Mouse (Mus musculus) limb, embryonic 14.5 days (tissue): Measurements from ENCODE around the gene Thap7. TPM values are rescaled to one million over a fixed set of nuclear protein-coding genes. Genes with fewer than 3 reads are reported as not detected.

Source experiments
- ATAC-seq: fragments of 200-750 bp; cut with Nextera tagmentation; 2 replicates; pipeline ENCODE4 v1.8.0; 2017; ENCODE audit warnings: low read depth, moderate number of reproducible peaks, moderate TSS enrichment; ENCODE audit not compliant: low FRiP score
- DNase-seq: peaks from one replicate; pipeline ENCODE4 v3.0.0-alpha.2; 2015; ENCODE audit warnings: low spot score
- H3K27ac ChIP-seq: fragments of 300-500 bp; sonication (generic); replicated peaks from 2 replicates; pipeline ENCODE4 v1.5.1; 2014; ENCODE audit warnings: low read depth, mild to moderate bottlenecking, low read length, moderate library complexity, mixed read lengths
- H3K27me3 ChIP-seq: fragments of 300-500 bp; sonication (generic); 2 replicates; pipeline ENCODE4 v1.6.1; 2014; ENCODE audit warnings: low read length, mixed read lengths; ENCODE audit not compliant: control insufficient read depth, insufficient read depth
- H3K36me3 ChIP-seq: fragments of 300-500 bp; sonication (generic); 2 replicates; pipeline ENCODE4 v1.6.1; 2014; ENCODE audit warnings: mild to moderate bottlenecking, low read length, moderate library complexity, mixed read lengths; ENCODE audit not compliant: control insufficient read depth, insufficient read depth
- H3K4me1 ChIP-seq: fragments of 300-500 bp; sonication (generic); 2 replicates; pipeline ENCODE4 v1.6.1; 2014; ENCODE audit warnings: antibody characterized with exemption, low read length, mixed read lengths; ENCODE audit not compliant: control insufficient read depth, insufficient read depth
- H3K4me2 ChIP-seq: fragments of 300-500 bp; sonication (generic); replicated peaks from 2 replicates; pipeline ENCODE4 v1.6.1; 2014; ENCODE audit warnings: low read depth, mild to moderate bottlenecking, low read length, moderate library complexity; ENCODE audit not compliant: severe bottlenecking
- H3K4me3 ChIP-seq: fragments of 300-500 bp; sonication (generic); replicated peaks from 2 replicates; pipeline ENCODE4 v1.5.1; 2014; ENCODE audit warnings: low read length
- H3K9ac ChIP-seq: fragments of 300-500 bp; sonication (generic); 2 replicates; pipeline ENCODE4 v1.6.1; 2014; ENCODE audit warnings: mild to moderate bottlenecking, low read depth, low read length, moderate library complexity; ENCODE audit not compliant: severe bottlenecking
- H3K9me3 ChIP-seq: fragments of 300-500 bp; sonication (generic); 2 replicates; pipeline ENCODE4 v1.6.1; 2016; ENCODE audit warnings: low read length; ENCODE audit not compliant: control insufficient read depth
- POLR2A ChIP-seq: fragments of 200-500 bp; IDR thresholded peaks from 2 replicates; pipeline ENCODE4 v1.8.0; 2012; ENCODE audit warnings: inconsistent platforms, mild to moderate bottlenecking, moderate library complexity, borderline replicate concordance; ENCODE audit not compliant: insufficient read depth, insufficient read length; ENCODE audit errors: extremely low read depth
- WGBS: fragments of 180-500 bp; shearing (Covaris S2); extraction: QIAGEN DNeasy Blood & Tissue Kit; methylation state at CpG from one replicate; pipeline ENCODE4 v1.1.7; 2014; 5-methylcytosine and 5-hydroxymethylcytosine counted together
- polyA plus RNA-seq, 2 experiments: library from polyadenylated mRNA; depleted of rRNA in 1 of 2; stranded (reverse) in 1 of 2; unstranded in 1 of 2; fragments of >200 nt; fragmentation: Nextera tagmentation in 1 of 2; extraction: Ambion mirVana in 1 of 2; gene quantifications; 2 replicates each; pipeline versions ENCODE4 v1.2.1 to v1.2.3; 2012 to 2014

Gene Thap7
- polyA plus RNA-seq (2012; rRNA removed), result 91.9 and 104 TPM in 2 replicates
- 60.0 and 63.2 TPM in 2 replicates for polyA plus RNA-seq (2014; fragmentation: Nextera tagmentation; extraction: Ambion mirVana)

GRCm38 (mm10) chr16:17530640-17531288 is at the start of gene Thap7:
Thap7 (minus strand) TSS chr16:17531136.
- peak; percentile 95 for DNase-seq
- peak within 1 kb of the TSS; percentile 84 for H3K9ac ChIP-seq
- peaks cover 37% of the 10 kb centered on the region for H3K36me3 ChIP-seq
- H3K9me3 ChIP-seq, result no peaks in the 10 kb centered on the region
- H3K4me2 ChIP-seq, result peak within 1 kb of the TSS; percentile 84
- WGBS, result under 1% methylated on average over 67 of the region's 67 CpGs
- peak within 1 kb of the TSS; percentile 75 for H3K4me3 ChIP-seq
- ATAC-seq, result peak; percentile 95
- H3K27me3 ChIP-seq, result no peaks in the 10 kb centered on the region
- peaks cover 15% of the 10 kb centered on the region for H3K4me1 ChIP-seq
- peak within 1 kb of the TSS; percentile 98 for H3K27ac ChIP-seq
- peak; percentile 85; the same call in 1 of the 2 replicates for TF ChIP-seq POLR2A

- no peak for TF ChIP-seq POLR2A
- no peaks in the 10 kb centered on the region for H3K36me3 ChIP-seq
- DNase-seq (no peak), ATAC-seq (no peak)
- H3K27me3 ChIP-seq, result peaks cover 25% of the 10 kb centered on the region; the same call in 1 of the 2 replicates
- peak overlapping the region; percentile 87 for H3K4me2 ChIP-seq
- H3K9ac ChIP-seq, result peak overlapping the region; percentile 69
- no peaks in the 10 kb centered on the region for H3K9me3 ChIP-seq
- H3K4me1 ChIP-seq, result peaks cover 2% of the 10 kb centered on the region; the same call in 1 of the 2 replicates
- WGBS, result 13% methylated on average over 8 of the region's 8 CpGs
- H3K4me3 ChIP-seq, result peak overlapping the region; percentile 54
- no peak overlapping the region for H3K27ac ChIP-seq
These were observed 45.9 kb upstream of the Thap7 start for GRCm38 (mm10) chr16:17576825-17577215.

GRCm38 (mm10) chr16:17575870-17576824 is 45.2 kb upstream of the Thap7 start:
- 14% methylated on average over 43 of the region's 45 CpGs for WGBS
- Histone ChIP-seq H3K9me3 (no peaks in the 10 kb centered on the region), H3K27ac (no peak overlapping the region), H3K27me3 (peaks cover 25% of the 10 kb centered on the region; the same call in 1 of the 2 replicates), H3K4me2 (peak overlapping the region; percentile 87), H3K9ac (peak overlapping the region; percentile 69), H3K4me3 (peak overlapping the region; percentile 54), H3K4me1 (peaks cover 2% of the 10 kb centered on the region; the same call in 1 of the 2 replicates), H3K36me3 (no peaks in the 10 kb centered on the region)
- DNase-seq (peak; percentile 45), ATAC-seq (peak; percentile 41; the same call in 1 of the 2 replicates)
- TF ChIP-seq POLR2A, result no peak

- Histone ChIP-seq H3K27ac (no peak overlapping the region), H3K9ac (no peak overlapping the region), H3K4me3 (no peak overlapping the region), H3K36me3 (no peaks in the 10 kb centered on the region), H3K4me1 (peaks cover 9% of the 10 kb centered on the region; the same call in 1 of the 2 replicates), H3K9me3 (no peaks in the 10 kb centered on the region), H3K4me2 (no peak overlapping the region), H3K27me3 (peaks cover 5% of the 10 kb centered on the region; the same call in 1 of the 2 replicates)
- ATAC-seq (no peak), DNase-seq (no peak)
- 21% methylated on average over 4 of the region's 4 CpGs for WGBS
- TF ChIP-seq POLR2A, result no peak
These were observed 35.2 kb upstream of the Thap7 start for GRCm38 (mm10) chr16:17566186-17566585.

- Histone ChIP-seq H3K4me2 (no peak overlapping the region), H3K27ac (no peak overlapping the region), H3K27me3 (peaks cover 5% of the 10 kb centered on the region; the same call in 1 of the 2 replicates), H3K9ac (no peak overlapping the region), H3K9me3 (no peaks in the 10 kb centered on the region), H3K36me3 (no peaks in the 10 kb centered on the region), H3K4me1 (peaks cover 13% of the 10 kb centered on the region; the same call in 1 of the 2 replicates), H3K4me3 (no peak overlapping the region)
- DNase-seq, result no peak
- no peak for TF ChIP-seq POLR2A
- ATAC-seq, result no peak
- WGBS, result 70% methylated on average over 3 of the region's 3 CpGs
These were observed 33.8 kb upstream of the Thap7 start for GRCm38 (mm10) chr16:17564771-17565170.
